Mouse (Mus musculus) testis, adult 2 months (tissue): ENCODE measurements at regions not wholly inside any gene's neighbourhood (a gene's known extent, or its start where the extent isn't known, plus 50 kb on each side); places are given as distances from the start of the nearest gene placed in this dataset.

Source experiments
- CTCF ChIP-seq: fragments of 200-500 bp; IDR thresholded peaks from 2 replicates; pipeline ENCODE4 v1.5.1; 2012; ENCODE audit warnings: low read depth, mild to moderate bottlenecking, inconsistent platforms, low read length, moderate library complexity; ENCODE audit not compliant: control insufficient read depth, insufficient read depth, insufficient replicate concordance
- POLR2A ChIP-seq: fragments of 200-500 bp; IDR thresholded peaks from 2 replicates; pipeline ENCODE4 v1.6.1; 2012; ENCODE audit warnings: low read depth, mild to moderate bottlenecking, inconsistent platforms, low read length, moderate library complexity; ENCODE audit not compliant: control insufficient read depth

GRCm38 (mm10) chr9:79037054-79037453 lies 421.7 kb downstream of the Cd109 start:
- no peak for TF ChIP-seq CTCF
- TF ChIP-seq POLR2A, result no peak
